Mouse (Mus musculus) testis, adult 2 months (tissue): ENCODE results near the gene Amhr2. TPM values are rescaled to one million over a fixed set of nuclear protein-coding genes. Genes with fewer than 3 reads are reported as not detected.

Experiments
- H3K27ac ChIP-seq: fragments of 200-500 bp; 2 replicates; pipeline ENCODE4 v1.5.1; 2012; ENCODE audit warnings: low read depth, low read length; ENCODE audit not compliant: control insufficient read depth, insufficient read depth
- H3K27me3 ChIP-seq: fragments of 200-500 bp; 2 replicates; pipeline ENCODE4 v1.6.1; 2012; ENCODE audit warnings: mild to moderate bottlenecking, low read length, moderate library complexity; ENCODE audit not compliant: control insufficient read depth, insufficient read depth
- H3K36me3 ChIP-seq: fragments of 200-500 bp; 2 replicates; pipeline ENCODE4 v1.6.1; 2012; ENCODE audit warnings: mild to moderate bottlenecking, low read length; ENCODE audit not compliant: control insufficient read depth, insufficient read depth
- H3K4me1 ChIP-seq: fragments of 200-500 bp; 2 replicates; pipeline ENCODE4 v1.6.1; 2012; ENCODE audit warnings: low read length; ENCODE audit not compliant: control insufficient read depth, insufficient read depth
- H3K4me3 ChIP-seq: fragments of 200-500 bp; 2 replicates; pipeline ENCODE4 v1.5.1; 2012; ENCODE audit warnings: low read depth, mild to moderate bottlenecking, low read length, moderate library complexity, mixed read lengths; ENCODE audit not compliant: control insufficient read depth
- CTCF ChIP-seq: fragments of 200-500 bp; IDR thresholded peaks from 2 replicates; pipeline ENCODE4 v1.5.1; 2012; ENCODE audit warnings: low read depth, mild to moderate bottlenecking, inconsistent platforms, low read length, moderate library complexity; ENCODE audit not compliant: control insufficient read depth, insufficient read depth, insufficient replicate concordance
- POLR2A ChIP-seq: fragments of 200-500 bp; IDR thresholded peaks from 2 replicates; pipeline ENCODE4 v1.6.1; 2012; ENCODE audit warnings: low read depth, mild to moderate bottlenecking, inconsistent platforms, low read length, moderate library complexity; ENCODE audit not compliant: control insufficient read depth
- polyA plus RNA-seq: library from polyadenylated mRNA; depleted of rRNA; stranded (reverse); fragments of >200 nt; gene quantifications from 2 replicates; pipeline ENCODE4 v1.2.3, GENCODE M21; 2012

Amhr2 gene
- polyA plus RNA-seq, 1 experiment = 168 TPM

DNA sequence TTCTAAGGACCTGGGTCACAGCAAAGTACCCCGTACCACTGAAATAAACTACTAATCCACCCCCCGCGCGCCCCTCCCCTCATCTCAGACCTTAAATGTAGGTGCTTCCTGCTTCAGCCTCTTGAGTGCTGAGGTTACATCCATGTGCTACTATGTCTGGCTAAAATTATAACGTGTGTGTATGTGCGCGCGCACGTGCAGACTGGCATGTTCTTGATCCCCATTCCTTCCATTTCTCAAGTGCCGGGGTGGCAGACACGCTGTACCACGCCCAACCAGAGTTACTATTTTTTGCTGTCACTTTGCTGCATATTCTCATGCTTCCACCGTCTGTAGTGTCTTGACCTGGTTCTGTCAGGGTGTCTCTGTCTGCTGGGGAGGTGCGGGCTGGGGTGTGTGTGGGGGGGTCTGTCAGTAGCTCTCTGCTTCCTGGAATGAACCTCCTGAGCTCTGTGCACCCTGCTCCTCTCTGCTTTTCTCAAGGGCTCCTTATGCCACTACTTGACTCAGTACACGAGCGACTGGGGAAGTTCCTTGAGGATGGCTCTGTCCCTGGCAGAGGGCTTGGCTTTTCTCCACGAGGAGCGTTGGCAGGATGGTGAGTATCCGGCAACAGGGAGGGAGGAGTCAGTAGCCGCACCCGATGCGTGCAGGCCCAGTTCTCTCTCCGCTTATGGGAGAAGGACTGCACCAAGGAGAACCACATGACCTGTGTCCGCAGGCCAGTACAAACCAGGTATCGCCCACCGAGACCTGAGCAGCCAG is 6.7 kb downstream of the Amhr2 start:
- TF ChIP-seq POLR2A (no peak), CTCF (no peak)
- peaks cover 14% of the 10 kb centered on the region for H3K4me1 ChIP-seq
- no peak overlapping the region for H3K27ac ChIP-seq
- no peaks in the 10 kb centered on the region for H3K27me3 ChIP-seq
- H3K4me3 ChIP-seq = no peak overlapping the region
- H3K36me3 ChIP-seq = no peaks in the 10 kb centered on the region

DNA sequence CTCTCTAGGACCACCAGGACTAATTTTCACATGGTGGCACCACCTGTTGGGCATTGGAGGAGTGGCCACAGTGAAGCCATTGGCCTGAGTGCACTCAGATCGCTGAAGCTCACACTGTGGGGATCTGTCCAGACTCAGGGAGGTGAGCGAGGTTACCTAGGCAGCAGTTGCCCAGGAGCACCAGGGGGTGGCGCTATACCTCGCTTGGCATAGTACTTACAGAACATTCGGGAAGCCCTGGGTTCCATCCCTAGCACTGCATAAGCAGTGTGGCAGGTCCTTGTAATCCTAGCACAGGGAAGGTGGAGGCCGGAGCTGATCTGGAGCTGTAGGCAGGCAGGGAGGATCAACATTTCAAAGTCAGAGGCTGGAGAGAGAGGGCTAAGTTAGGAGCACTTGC is 10.8 kb downstream of the Amhr2 start:
- no peak overlapping the region for H3K4me3 ChIP-seq
- peaks cover 16% of the 10 kb centered on the region for H3K4me1 ChIP-seq
- no peak overlapping the region for H3K27ac ChIP-seq
- no peaks in the 10 kb centered on the region for H3K27me3 ChIP-seq
- peak; percentile 93; the same call in 1 of the 2 replicates for TF ChIP-seq CTCF
- TF ChIP-seq POLR2A = no peak
- no peaks in the 10 kb centered on the region for H3K36me3 ChIP-seq

DNA sequence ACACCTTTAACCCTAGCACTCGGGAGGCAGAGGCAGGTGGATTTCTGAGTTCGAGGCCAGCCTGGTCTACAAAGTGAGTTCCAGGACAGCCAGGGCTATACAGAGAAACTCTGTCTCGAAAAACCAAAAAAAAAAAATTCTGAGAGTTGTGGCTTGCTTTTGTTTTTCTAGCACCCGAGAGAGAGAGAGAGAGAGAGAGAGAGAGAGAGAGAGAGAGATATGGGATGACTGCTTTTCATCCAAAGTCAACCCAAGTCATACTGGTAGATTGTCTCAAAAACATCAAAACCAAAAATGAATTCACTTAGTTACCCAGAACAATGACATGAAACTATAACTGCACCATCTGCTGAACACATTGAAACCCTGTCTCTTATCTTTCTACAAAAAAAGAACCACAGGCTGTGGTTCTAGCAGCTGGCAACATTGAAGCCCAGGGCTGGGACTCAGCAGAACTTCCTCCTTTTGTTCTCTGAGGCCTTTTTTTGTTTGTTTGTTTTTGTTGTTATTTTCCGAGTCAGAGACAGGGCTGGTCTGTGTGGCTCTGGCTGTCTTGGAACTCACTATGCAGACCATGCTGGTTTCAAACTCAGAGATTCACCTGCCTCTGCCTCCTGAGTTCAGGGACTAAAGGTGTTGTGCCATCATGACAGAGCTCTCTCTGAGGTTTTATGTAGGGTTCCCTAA is 13.0 kb downstream of the Amhr2 start:
- H3K27me3 ChIP-seq = no peaks in the 10 kb centered on the region
- no peaks in the 10 kb centered on the region for H3K36me3 ChIP-seq
- H3K4me3 ChIP-seq = no peak overlapping the region
- peaks cover 10% of the 10 kb centered on the region for H3K4me1 ChIP-seq
- no peak for TF ChIP-seq CTCF
- no peak for TF ChIP-seq POLR2A
- H3K27ac ChIP-seq = no peak overlapping the region

DNA sequence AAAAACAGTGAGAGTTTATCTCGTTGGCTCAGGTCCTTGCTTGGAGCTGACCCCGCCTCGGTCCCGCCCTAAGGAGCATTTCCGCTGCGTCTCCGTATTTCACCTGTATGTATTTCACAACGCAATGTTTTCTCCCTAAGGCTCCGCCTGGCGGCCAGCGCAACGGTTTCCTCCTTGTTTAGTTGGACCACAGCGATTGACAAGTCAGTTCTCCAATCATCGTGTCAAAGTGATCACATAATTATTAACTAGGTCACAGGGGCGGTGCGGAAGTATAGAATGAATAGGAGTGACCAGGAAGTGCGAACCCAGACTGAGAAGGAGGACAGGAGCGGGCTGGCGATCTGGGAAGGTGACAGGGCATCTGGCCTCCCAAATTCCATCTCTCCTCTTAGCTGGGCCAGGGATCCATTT is 13.7 kb downstream of the Amhr2 start, which contains the start of gene Prr13:
Prr13 (plus strand) TSS at position 125 of the 414 bp plus-strand sequence.
- peak within 1 kb of the TSS; percentile 43 for H3K4me3 ChIP-seq
- TF ChIP-seq CTCF (peak; percentile 45; the same call in 1 of the 2 replicates), POLR2A (0 out of 2 replicates have a peak, but pooled peaks have one; percentile 48)
- H3K36me3 ChIP-seq = no peaks in the 10 kb centered on the region
- H3K27ac ChIP-seq = no peak within 1 kb of the TSS
- no peaks in the 10 kb centered on the region for H3K27me3 ChIP-seq
- peaks cover 10% of the 10 kb centered on the region for H3K4me1 ChIP-seq

GRCm38 (mm10) chr15:102459381-102459780 is 14.2 kb downstream of the Amhr2 start:
- Histone ChIP-seq H3K4me3 (no peak overlapping the region; the same call in none of the 2 replicates), H3K36me3 (no peaks in the 10 kb centered on the region), H3K4me1 (peaks cover 10% of the 10 kb centered on the region), H3K27ac (no peak overlapping the region), H3K27me3 (no peaks in the 10 kb centered on the region)
- TF ChIP-seq CTCF (no peak), POLR2A (no peak)

GRCm38 (mm10) chr15:102459847-102460246 is 14.7 kb downstream of the Amhr2 start:
- H3K27ac ChIP-seq = no peak overlapping the region
- H3K4me3 ChIP-seq = peak overlapping the region; percentile 28
- TF ChIP-seq CTCF = no peak
- no peak for TF ChIP-seq POLR2A
- no peaks in the 10 kb centered on the region for H3K27me3 ChIP-seq
- H3K4me1 ChIP-seq = peaks cover 10% of the 10 kb centered on the region
- no peaks in the 10 kb centered on the region for H3K36me3 ChIP-seq

DNA sequence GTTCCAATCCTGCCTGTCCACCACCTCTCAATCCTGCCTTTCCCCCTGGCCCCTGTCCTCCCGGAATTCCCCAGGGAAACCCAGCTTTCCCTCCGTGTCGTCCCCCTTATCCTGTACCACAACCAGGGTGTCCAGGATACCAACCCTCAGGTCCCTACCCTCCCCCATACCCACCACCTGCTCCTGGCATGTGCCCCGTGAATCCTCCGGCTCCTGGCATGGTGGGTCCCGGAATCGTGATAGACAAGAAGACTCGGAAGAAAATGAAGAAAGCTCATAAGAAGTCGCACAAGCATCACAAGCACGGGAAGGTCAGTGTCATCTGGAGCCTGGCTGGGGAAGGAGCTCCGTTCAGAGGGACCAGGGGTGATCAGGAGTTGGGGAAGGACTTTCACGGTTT is 15.2 kb downstream of the Amhr2 start:
- TF ChIP-seq POLR2A (no peak), CTCF (no peak)
- Histone ChIP-seq H3K27me3 (no peaks in the 10 kb centered on the region), H3K4me3 (peak overlapping the region; percentile 31), H3K36me3 (no peaks in the 10 kb centered on the region), H3K27ac (no peak overlapping the region), H3K4me1 (peaks cover 10% of the 10 kb centered on the region)
